Mouse (Mus musculus): ENCODE data around the gene Pmm2. TPM values are rescaled to one million over a fixed set of nuclear protein-coding genes. Genes with fewer than 3 reads are reported as not detected.

Gene Pmm2
- 22.5 and 26.0 TPM in 2 replicates for polyA plus RNA-seq (2012)

GRCm38 (mm10) chr16:8637217-8638051 lies at the start of gene Pmm2, which contains the start of gene Tmem186:
TSS of gene Pmm2 (plus strand) at chr16:8637674.
TSS of gene Tmem186 (minus strand) at chr16:8637712.

DNA sequence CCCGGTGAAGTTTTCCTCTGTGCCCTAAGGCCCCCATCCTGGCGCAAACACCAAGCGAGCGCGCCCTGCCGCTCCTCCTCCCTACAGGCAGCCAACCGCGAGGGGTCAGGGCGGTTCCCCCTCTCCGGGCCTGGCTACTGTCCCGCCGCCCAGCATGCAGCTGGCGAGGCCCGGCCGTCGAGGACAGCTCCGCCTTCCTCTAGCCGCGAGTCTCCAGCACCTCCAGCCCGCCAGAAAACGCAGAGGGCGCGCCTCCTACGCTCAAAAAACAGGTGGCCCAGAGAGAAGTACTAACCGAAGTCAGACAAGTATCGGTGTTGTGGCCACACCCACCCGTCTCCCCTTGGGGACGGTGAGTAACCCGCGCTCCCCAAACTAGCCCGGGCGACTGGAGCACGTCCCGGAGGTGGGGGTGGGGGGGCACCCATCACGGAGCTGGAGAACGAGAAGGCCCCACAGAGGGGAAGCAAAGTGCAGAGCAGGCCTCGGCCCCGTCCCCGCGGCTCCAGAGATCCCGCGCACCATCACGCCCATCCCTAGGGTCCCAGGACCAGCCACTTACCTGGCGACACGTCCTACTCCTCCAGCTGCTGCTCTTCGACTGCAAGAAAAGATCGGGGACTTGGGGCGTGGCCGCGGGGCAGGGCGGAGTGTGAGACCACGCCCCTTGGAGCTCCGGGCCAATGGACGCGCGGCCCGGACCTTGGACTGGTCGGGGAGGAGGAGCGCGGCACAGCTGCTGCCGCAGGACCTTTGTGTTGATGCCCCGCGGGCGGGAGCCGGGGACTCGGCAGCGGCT lies 34.3 kb downstream of the Pmm2 start, which contains the start of gene Carhsp1:
Gene Carhsp1, minus strand, starts transcription at position 605 of the 799 bp plus-strand sequence.

GRCm38 (mm10) chr16:8680470-8680869 lies 43.0 kb downstream of the Pmm2 start, which contains the start of gene Gm5767:
TSS of gene Gm5767 (plus strand) at chr16:8680770.

Other genes starting within 250 kb of the Pmm2 start
- 0.09 TPM in 1 of 2 replicates, not detected in the other for gene Tmem114, start 212.5 kb upstream of the Pmm2 start, polyA plus RNA-seq (2012)
- 25.2 and 31.1 TPM in 2 replicates for gene Mettl22, start 166.9 kb upstream of the Pmm2 start, polyA plus RNA-seq (2012)
- gene Abat, start 124.2 kb upstream of the Pmm2 start, polyA plus RNA-seq (2012), result 0.02 and 0.13 TPM in 2 replicates
- gene Tmem186, start within 50 bp of the Pmm2 start, polyA plus RNA-seq (2012), result 4.2 and 5.0 TPM in 2 replicates
- 19.1 and 20.0 TPM in 2 replicates for gene Carhsp1, start 34.5 kb downstream of the Pmm2 start, polyA plus RNA-seq (2012)
- gene Gm5767, start 43.1 kb downstream of the Pmm2 start, polyA plus RNA-seq (2012), result not detected in 2 replicates
- 22.1 and 29.4 TPM in 2 replicates for gene Usp7, start 154.6 kb downstream of the Pmm2 start, polyA plus RNA-seq (2012)
- 17.0 and 26.2 TPM in 2 replicates for gene 1810013L24Rik, start 192.4 kb downstream of the Pmm2 start, polyA plus RNA-seq (2012)

Data from megakaryocyte-erythroid progenitor cell, adult 5 weeks (primary cell).